Mouse (Mus musculus) hindbrain, embryonic 16.5 days (tissue): Measurements from ENCODE around the gene Kpna1. TPM values are rescaled to one million over a fixed set of nuclear protein-coding genes. Genes with fewer than 3 reads are reported as not detected.

Experiments
- ATAC-seq: fragments of 200-750 bp; cut with Nextera tagmentation; 2 replicates; pipeline ENCODE4 v1.8.0; 2017; ENCODE audit warnings: moderate TSS enrichment, moderate library complexity
- H3K27ac ChIP-seq: fragments of 300-500 bp; sonication (generic); 2 replicates; pipeline ENCODE4 v1.5.1; 2014; ENCODE audit warnings: low read depth, mild to moderate bottlenecking, control low read depth, low read length, moderate library complexity
- H3K27me3 ChIP-seq: fragments of 300-500 bp; sonication (generic); replicated peaks from 2 replicates; pipeline ENCODE4 v1.6.1; 2014; ENCODE audit warnings: low read length; ENCODE audit not compliant: control insufficient read depth, insufficient read depth
- H3K36me3 ChIP-seq: fragments of 300-500 bp; sonication (generic); 2 replicates; pipeline ENCODE4 v1.6.1; 2014; ENCODE audit warnings: mild to moderate bottlenecking, low read length, moderate library complexity, mixed read lengths; ENCODE audit not compliant: control insufficient read depth, insufficient read depth
- H3K4me1 ChIP-seq: fragments of 300-500 bp; sonication (generic); 2 replicates; pipeline ENCODE4 v1.6.1; 2014; ENCODE audit warnings: low read depth, low read length; ENCODE audit not compliant: control insufficient read depth, insufficient read depth
- H3K4me2 ChIP-seq: fragments of 300-500 bp; sonication (generic); 2 replicates; pipeline ENCODE4 v1.6.1; 2014; ENCODE audit warnings: mild to moderate bottlenecking, low read length, control low read depth, moderate library complexity
- H3K4me3 ChIP-seq: fragments of 300-500 bp; sonication (generic); 2 replicates; pipeline ENCODE4 v1.5.1; 2014; ENCODE audit warnings: mild to moderate bottlenecking, low read length, control low read depth, moderate library complexity
- H3K9ac ChIP-seq: fragments of 300-500 bp; sonication (generic); 2 replicates; pipeline ENCODE4 v1.6.1; 2014; ENCODE audit warnings: low read depth, mild to moderate bottlenecking, control low read depth, low read length, moderate library complexity
- H3K9me3 ChIP-seq: fragments of 300-500 bp; sonication (generic); 2 replicates; pipeline ENCODE4 v1.6.1; 2014; ENCODE audit warnings: mild to moderate bottlenecking, low read length, moderate library complexity; ENCODE audit not compliant: control insufficient read depth
- WGBS: fragments of 180-500 bp; shearing (Covaris S2); extraction: QIAGEN DNeasy Blood & Tissue Kit; methylation state at CpG from one replicate; pipeline ENCODE4 v1.1.7; 2014; 5-methylcytosine and 5-hydroxymethylcytosine counted together
- polyA plus RNA-seq: library from polyadenylated mRNA; unstranded; fragments of >200 nt; fragmentation: Nextera tagmentation; extraction: Ambion mirVana; gene quantifications from 2 replicates; pipeline ENCODE4 v1.2.1, GENCODE M21; 2015

Kpna1 gene
- polyA plus RNA-seq, 1 experiment from 2014 or later = 64.3 TPM

DNA sequence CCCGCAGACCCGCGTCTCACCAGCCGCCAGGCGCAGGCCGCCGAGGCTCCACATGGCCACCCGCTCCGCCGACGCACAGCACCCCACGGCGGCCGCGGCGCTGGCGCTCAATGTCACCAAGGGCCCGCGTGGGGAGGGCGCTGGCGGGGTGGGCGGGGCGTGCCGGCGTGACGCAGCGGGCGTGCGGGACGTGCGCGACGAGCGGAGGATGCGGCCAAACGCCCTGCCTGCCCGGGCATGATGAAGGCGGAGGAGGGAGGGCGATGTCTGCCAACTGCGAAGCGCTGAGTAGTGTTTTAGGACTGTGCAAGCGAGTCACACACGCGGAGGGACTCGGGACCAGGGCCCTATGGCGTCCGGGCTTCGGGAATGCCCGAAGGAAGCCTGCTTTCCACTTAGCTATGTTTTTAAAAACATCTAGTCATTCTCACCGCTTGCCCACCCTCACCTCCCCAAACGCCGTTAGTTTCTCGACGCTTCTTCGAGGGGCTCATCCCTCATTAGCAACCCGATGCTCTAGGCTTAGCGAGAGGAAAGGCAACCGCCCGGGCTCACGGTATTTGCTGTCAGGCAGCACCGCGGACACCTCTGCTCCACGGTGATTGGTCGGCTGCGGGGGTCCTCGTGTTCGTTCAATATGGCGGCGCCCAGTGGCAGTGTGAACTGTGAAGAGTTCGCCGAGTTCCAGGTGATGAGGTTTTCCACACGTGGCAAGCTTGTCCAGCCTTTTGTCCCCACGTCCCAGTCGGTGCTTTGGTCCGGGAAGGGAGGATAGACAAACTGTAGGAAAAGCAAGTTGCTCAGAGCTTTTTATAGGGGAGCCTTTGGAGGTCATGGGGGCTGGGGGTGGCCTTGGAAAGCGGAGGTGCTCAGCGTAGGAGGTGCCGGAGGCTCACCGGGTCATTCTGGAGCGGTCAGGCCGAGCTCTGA lies 93.2 kb downstream of the Kpna1 start, which contains the start of the genes Fam162a and Ccdc58:
TSS of gene Fam162a (minus strand) at position 145 of the 930 bp plus-strand sequence.
TSS of gene Ccdc58 (plus strand) at position 236 of the 930 bp plus-strand sequence.
- H3K27ac ChIP-seq = peak within 1 kb of the TSS; percentile 99
- peaks cover 16% of the 10 kb centered on the region for H3K4me1 ChIP-seq
- peak; percentile 95 for ATAC-seq

DNA sequence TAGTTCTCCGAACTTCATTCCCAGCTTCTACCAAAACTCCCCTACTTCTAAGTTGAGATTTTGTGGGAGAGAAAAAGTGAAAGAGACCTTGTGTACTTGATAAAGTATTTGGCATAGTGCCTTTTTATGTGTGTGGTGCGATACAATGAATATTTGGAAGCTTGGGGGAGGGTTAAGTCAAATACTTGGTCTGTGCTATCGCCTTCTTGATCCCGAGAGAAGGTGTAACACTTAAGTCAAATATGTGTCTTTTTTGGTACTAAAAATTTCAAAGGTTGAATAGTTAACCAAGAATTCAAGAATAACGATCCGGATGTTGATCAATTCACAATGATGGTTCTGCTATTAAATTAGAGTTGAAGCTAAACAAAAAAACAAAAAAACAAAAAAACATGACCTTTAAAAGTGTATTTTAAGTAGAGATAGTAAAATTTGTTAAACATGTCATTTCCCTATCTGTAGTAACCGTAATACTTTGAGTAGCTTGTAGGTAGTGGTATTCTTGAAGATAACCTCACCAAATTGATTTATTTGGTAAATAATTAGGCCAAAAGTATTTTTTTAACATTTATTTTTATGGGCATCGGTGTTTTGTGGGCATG lies 94.0 kb downstream of the Kpna1 start:
- H3K4me1 ChIP-seq = peaks cover 16% of the 10 kb centered on the region
- no peaks in the 10 kb centered on the region for H3K36me3 ChIP-seq
- H3K27me3 ChIP-seq = no peaks in the 10 kb centered on the region
- H3K4me3 ChIP-seq = peak overlapping the region; percentile 63
- no peak overlapping the region; the same call in 1 of the 2 replicates for H3K27ac ChIP-seq
- peak overlapping the region; percentile 87 for H3K9ac ChIP-seq
- WGBS = 31% methylated on average over 8 of the region's 8 CpGs
- no peak for ATAC-seq
- H3K4me2 ChIP-seq = peak overlapping the region; percentile 59
- no peaks in the 10 kb centered on the region for H3K9me3 ChIP-seq

More for the DNA sequence above, 93.2 kb downstream of the Kpna1 start, which contains the start of the genes Fam162a and Ccdc58:
- no peaks in the 10 kb centered on the region for H3K9me3 ChIP-seq
- peak within 1 kb of the TSS; percentile 59 for H3K4me2 ChIP-seq
- no peaks in the 10 kb centered on the region for H3K27me3 ChIP-seq
- WGBS = under 1% methylated on average over 61 of the region's 81 CpGs
- no peaks in the 10 kb centered on the region for H3K36me3 ChIP-seq
- H3K9ac ChIP-seq = peak within 1 kb of the TSS; percentile 87
- peak within 1 kb of the TSS; percentile 63 for H3K4me3 ChIP-seq

DNA sequence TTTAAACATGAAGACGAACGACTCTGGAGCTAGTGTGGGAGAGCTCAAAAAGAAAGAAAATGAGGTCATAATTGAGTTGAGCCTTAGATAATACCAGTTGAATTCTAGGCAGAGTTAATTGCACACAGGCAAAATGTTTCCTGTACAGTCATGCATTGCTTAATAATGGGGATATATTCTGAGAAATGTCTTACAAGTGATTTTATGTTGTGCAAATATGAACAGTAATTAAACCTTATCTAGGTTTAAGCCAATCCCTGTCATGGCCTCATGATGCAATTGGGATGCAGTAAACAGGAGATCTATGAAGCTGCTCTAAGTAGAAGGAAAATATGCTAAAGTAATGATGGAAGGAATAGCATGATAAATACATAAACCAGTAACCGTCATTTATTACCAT lies 96.2 kb downstream of the Kpna1 start:
- Histone ChIP-seq H3K9ac (no peak overlapping the region), H3K4me2 (no peak overlapping the region), H3K4me3 (no peak overlapping the region), H3K4me1 (peaks cover 7% of the 10 kb centered on the region), H3K9me3 (no peaks in the 10 kb centered on the region), H3K36me3 (no peaks in the 10 kb centered on the region), H3K27ac (no peak overlapping the region), H3K27me3 (no peaks in the 10 kb centered on the region)
- no peak for ATAC-seq
- 94% methylated on average over 3 of the region's 3 CpGs for WGBS

DNA sequence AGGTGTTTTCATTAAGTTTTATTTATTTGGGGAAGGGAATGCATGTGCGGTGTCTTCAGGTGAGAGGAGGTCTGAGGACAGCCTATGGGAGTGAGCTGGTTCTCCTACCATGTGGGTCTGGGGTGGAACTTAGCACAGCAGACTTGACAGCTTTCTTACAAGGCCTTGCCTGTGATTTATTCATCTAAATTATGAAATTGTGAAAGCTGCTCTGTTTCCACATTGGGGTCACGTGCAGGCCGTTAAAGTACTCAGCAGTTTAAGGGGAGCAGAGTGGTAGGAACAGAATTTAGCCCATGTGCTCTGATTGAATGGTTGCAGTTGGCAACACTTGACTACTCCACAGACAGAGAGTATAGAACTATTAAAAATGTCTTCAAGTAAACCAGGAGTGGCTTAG lies 101.4 kb downstream of the Kpna1 start:
- Histone ChIP-seq H3K27ac (no peak overlapping the region), H3K9ac (no peak overlapping the region), H3K4me2 (no peak overlapping the region), H3K4me1 (no peaks in the 10 kb centered on the region), H3K36me3 (no peaks in the 10 kb centered on the region), H3K9me3 (no peaks in the 10 kb centered on the region), H3K4me3 (no peak overlapping the region), H3K27me3 (no peaks in the 10 kb centered on the region)
- no peak for ATAC-seq
- 100% methylated on average over 3 of the region's 3 CpGs for WGBS

Other genes starting within 250 kb of the Kpna1 start
- gene Dirc2, start 209.4 kb upstream of the Kpna1 start, polyA plus RNA-seq = 31.9 and 34.1 TPM in 2 replicates
- 12.7 and 13.9 TPM in 2 replicates for gene Hspbap1, start 208.4 kb upstream of the Kpna1 start, polyA plus RNA-seq
- 0.34 and 0.53 TPM in 2 replicates for gene Parp14, start 107.2 kb upstream of the Kpna1 start, polyA plus RNA-seq
- 1.8 and 2.2 TPM in 2 replicates for gene Parp9, start 40.3 kb upstream of the Kpna1 start, polyA plus RNA-seq
- 1.4 and 1.5 TPM in 2 replicates for gene Dtx3l, start 39.6 kb upstream of the Kpna1 start, polyA plus RNA-seq
- gene Wdr5b, start 62.4 kb downstream of the Kpna1 start, polyA plus RNA-seq = 10.2 and 11.9 TPM in 2 replicates
- 136 and 144 TPM in 2 replicates for gene Fam162a, start 92.8 kb downstream of the Kpna1 start, polyA plus RNA-seq
- 29.1 and 29.6 TPM in 2 replicates for gene Ccdc58, start 92.9 kb downstream of the Kpna1 start, polyA plus RNA-seq
- not detected in 2 replicates for gene Csta1, start 152.5 kb downstream of the Kpna1 start, polyA plus RNA-seq
- gene Stfa2l1, start 178.1 kb downstream of the Kpna1 start, polyA plus RNA-seq = not detected in 2 replicates
- gene Gm5483, start 205.5 kb downstream of the Kpna1 start, polyA plus RNA-seq = 0.98 TPM in 1 of 2 replicates, not detected in the other
- not detected in 2 replicates for gene Gm5416, start 231.7 kb downstream of the Kpna1 start, polyA plus RNA-seq
- 0.56 TPM in 1 of 2 replicates, not detected in the other for gene 2010005H15Rik, start 242.7 kb downstream of the Kpna1 start, polyA plus RNA-seq